Mouse (Mus musculus): ENCODE measurements around the gene Dpyd.
A peak's percentile ranks its signal among the peaks of the same experiment; 100 is the strongest.

Dpyd gene

GRCm38 (mm10) chr3:118561554-118562310 is at the start of gene Dpyd:
Gene Dpyd (plus strand): TSS chr3:118562129.
- peak; percentile 57 for DNase-seq

GRCm38 (mm10) chr3:118537676-118538075 is 24.3 kb upstream of the Dpyd start:
- no peak for DNase-seq

GRCm38 (mm10) chr3:118541766-118542165 is 20.2 kb upstream of the Dpyd start:
- DNase-seq, result no peak

- DNase-seq, result no peak
Measured at GRCm38 (mm10) chr3:118547551-118548210, 14.2 kb upstream of the Dpyd start.

GRCm38 (mm10) chr3:118557605-118558004 is 4.3 kb upstream of the Dpyd start:
- no peak for DNase-seq

- no peak for DNase-seq
Measured at GRCm38 (mm10) chr3:118559936-118560335, 2.0 kb upstream of the Dpyd start.

GRCm38 (mm10) chr3:118562311-118562671 is 362 bp downstream of the Dpyd start:
- no peak for DNase-seq

- no peak for DNase-seq
Measured at GRCm38 (mm10) chr3:118566779-118567178, 4.8 kb downstream of the Dpyd start.

- DNase-seq, result no peak
Measured at GRCm38 (mm10) chr3:118570197-118570596, 8.3 kb downstream of the Dpyd start.

- no peak for DNase-seq
Measured at GRCm38 (mm10) chr3:118590559-118590958, 28.6 kb downstream of the Dpyd start.

- no peak for DNase-seq
Measured at GRCm38 (mm10) chr3:118594864-118595263, 32.9 kb downstream of the Dpyd start.

- DNase-seq, result no peak
Measured at GRCm38 (mm10) chr3:118595693-118596092, 33.8 kb downstream of the Dpyd start.

- no peak for DNase-seq
Measured at GRCm38 (mm10) chr3:118601689-118602640, 40.0 kb downstream of the Dpyd start.

- no peak for DNase-seq
Measured at GRCm38 (mm10) chr3:118608708-118609107, 46.8 kb downstream of the Dpyd start.

- no peak for DNase-seq
Measured at GRCm38 (mm10) chr3:118626455-118627375, 64.8 kb downstream of the Dpyd start.

- no peak for DNase-seq
Measured at GRCm38 (mm10) chr3:118629737-118630136, 67.8 kb downstream of the Dpyd start.

- DNase-seq, result no peak
Measured at GRCm38 (mm10) chr3:118646024-118646570, 84.2 kb downstream of the Dpyd start.

GRCm38 (mm10) chr3:118663987-118664692 is 102.2 kb downstream of the Dpyd start:
- no peak for DNase-seq

GRCm38 (mm10) chr3:118674121-118674745 is 112.3 kb downstream of the Dpyd start:
- DNase-seq, result no peak

- DNase-seq, result no peak
Measured at GRCm38 (mm10) chr3:118675441-118675840, 113.5 kb downstream of the Dpyd start.

All from right cerebral cortex, postnatal 14 days (tissue).